Mouse (Mus musculus): Measurements from ENCODE around the gene Abca9. TPM values are rescaled to one million over a fixed set of nuclear protein-coding genes. Genes with fewer than 3 reads are reported as not detected.

The Abca9 gene
- polyA plus RNA-seq (2017; shearing (Covaris generic)) = not detected

DNA sequence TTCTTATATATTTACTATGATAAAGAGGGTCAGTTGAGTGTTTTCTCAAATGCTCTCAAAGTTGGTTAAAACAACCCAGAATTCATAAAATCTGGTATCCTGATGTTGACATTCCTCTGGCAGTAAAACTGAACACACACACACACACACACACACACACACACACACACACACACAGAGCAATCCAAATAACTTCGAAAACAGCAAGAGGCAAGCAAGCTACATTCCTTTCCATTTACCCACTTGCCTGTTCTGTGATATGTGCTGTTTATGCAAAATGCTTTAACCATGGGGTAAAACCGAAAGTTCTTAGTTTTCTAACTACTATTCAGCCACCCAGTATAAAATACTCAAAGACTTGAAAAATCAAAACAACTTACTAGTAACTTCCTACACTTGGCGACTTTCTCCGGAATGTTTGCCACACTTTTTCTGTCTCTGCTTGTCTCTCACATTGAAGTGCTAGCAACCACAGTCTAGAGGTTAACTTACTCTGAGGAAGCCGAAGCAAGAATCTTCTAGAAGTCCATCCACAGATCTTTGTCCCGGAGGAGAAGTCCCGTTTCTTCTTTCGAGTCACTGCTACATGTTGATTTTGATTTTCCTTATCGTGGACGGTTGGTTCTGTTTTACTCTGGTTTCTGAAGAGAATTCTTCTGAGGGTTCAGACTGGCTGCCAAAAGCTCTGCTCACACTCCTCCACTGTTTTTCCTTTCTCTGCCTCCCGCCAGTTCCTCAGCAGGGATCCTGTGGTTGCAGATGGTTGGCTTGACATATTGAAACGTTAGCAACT is at the start of gene Abca9:
TSS of gene Abca9 (minus strand) at position 738 of the 793 bp plus-strand sequence.

DNA sequence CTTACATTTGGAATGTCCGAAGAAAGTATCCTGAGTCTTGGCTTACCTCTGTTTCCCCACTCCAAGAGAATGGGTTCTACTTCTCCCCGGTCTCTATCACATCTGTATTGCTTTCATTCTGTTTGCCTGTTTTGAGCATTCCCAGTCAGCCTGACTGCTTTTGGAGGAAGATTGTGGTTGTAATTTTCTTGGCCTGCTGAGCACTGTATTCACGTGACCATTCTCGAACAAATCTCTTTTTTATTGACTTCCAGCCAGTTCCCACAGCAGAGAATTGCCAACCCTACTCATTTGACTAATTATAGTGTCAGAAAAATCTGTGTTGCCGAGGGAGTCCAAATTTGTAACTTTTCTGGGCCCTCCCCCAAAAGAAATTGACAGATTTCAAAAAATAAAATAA is 72.1 kb downstream of the Abca9 start, which contains the start of gene Abca8a:
TSS of gene Abca8a (minus strand) at position 121 of the 400 bp plus-strand sequence.

Other genes with a start within 250 kb of the Abca9 start
- gene Abca8b, start 172.4 kb downstream of the Abca9 start, polyA plus RNA-seq (2017; shearing (Covaris generic)) = not detected
- gene Abca8a, start 72.2 kb downstream of the Abca9 start, polyA plus RNA-seq (2017; shearing (Covaris generic)) = not detected
- gene Abca6, start 83.6 kb upstream of the Abca9 start, polyA plus RNA-seq (2017; shearing (Covaris generic)) = 0.09 TPM
- gene Abca5, start 169.5 kb upstream of the Abca9 start, polyA plus RNA-seq (2017; shearing (Covaris generic)) = 1.1 TPM
- 14.8 TPM for gene Map2k6, start 230.9 kb upstream of the Abca9 start, polyA plus RNA-seq (2017; shearing (Covaris generic))

Data from naive thymus-derived CD4-positive, alpha-beta T cell, adult 5 months (primary cell).